Mouse (Mus musculus) adrenal gland, postnatal 4 days (tissue): Measurements from ENCODE around the gene Gipr. TPM values are rescaled to one million over a fixed set of nuclear protein-coding genes. Genes with fewer than 3 reads are reported as not detected.

Experiments used
- DNase-seq, 2 experiments: peaks; one replicate each; pipeline ENCODE4 v3.0.0; 2021 to 2022; ENCODE audit warnings: low spot score in 2 of 2, mixed read lengths in 2 of 2
- total RNA-seq, 2 experiments: library from RNA; stranded (reverse); gene quantifications; 2 replicates each; pipeline ENCODE4 v1.2.3; 2021

Gipr gene
- total RNA-seq, 2 experiments from 2014 or later, result 1.9 to 2.5 TPM

DNA sequence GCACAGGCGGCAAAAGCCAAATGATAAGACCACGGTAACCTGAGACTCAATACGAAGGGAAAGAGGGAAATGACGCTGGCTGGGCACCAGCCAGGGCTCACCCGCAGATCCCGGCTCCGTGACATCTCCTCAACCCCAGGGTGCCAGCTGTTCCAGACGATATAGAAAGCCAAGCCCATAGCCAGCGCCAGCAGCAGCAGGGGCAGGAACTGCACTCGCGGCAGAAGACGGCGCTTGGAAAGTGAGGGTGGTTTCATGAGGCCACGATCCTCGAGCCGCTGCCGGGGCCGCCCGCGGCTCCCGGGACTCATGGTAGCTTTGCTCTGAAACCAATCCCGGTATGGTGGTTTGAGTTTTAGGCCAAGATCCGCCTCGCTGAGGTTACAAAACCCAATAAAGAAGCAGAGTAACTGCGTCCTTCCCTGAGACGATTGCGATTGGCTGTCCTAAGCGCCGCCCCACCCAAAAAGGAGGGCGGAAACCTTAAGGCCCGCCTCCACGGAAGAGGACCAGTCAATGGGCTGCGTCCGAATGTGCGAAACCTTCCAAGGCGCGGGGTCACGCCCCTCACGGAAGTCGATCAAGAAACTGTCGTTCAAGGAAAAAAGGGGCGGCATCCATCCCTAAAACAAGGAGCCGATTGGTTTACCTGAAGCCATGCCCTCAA, 16.9 kb downstream of the Gipr start, which contains the start of gene Qpctl:
Qpctl (minus strand) TSS at position 417 of the 667 bp plus-strand sequence.
- DNase-seq, result peak; percentile 83 to 96

DNA sequence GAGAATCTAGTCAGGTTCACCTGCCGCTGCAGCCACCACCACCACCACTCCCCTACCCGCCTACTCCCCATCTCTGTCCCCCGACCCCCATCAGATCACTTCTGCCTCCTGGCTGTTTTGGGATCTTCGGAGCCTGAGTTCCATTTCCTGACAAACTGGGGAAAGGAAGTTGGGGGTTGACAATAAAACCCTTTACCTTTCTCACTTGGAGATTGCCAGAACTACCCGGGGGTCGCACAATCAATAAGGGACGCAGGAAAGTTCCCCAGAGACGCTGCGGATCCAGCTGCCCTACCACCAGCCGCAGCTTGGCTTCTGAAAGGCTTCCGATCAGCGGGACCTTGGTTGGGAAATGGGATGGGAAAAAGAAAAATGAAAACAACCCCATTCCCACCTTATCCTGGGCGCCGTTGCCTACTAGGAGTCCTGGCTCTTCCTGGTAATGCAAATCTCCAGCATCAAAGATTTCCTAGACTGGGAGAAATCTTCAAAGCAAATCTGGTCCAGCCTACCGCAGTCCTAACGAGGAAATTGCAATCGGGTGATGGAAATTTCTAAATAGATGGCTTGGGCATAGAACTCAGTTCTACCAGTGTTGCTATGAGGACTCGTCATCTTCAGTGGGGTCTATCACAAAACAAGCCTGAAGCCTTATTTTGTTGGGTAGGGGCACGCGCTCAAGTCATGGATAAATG, 17.6 kb downstream of the Gipr start:
- DNase-seq, result no peak

GRCm38 (mm10) chr7:19147497-19148045, 18.4 kb downstream of the Gipr start:
- DNase-seq, result no peak

DNA sequence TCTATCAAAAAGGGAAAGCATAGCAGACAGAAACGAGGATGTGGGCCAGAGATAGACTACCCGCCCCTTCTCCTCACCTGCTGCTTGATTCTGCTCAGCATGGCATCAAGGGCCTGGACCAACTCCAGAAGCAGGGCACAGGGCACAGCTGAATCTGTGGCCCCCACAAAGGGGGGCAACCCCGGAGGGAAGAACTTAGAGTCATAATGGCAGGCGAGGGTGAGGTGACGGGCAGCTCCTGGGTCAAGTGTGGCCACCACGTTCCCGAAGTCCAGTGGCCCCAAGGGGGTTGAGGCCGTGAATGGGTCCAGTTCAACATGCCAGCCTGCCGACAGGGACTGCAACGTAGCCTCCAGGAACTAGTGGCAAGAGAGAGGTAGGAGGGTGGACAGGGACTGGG, 19.1 kb downstream of the Gipr start:
- DNase-seq, result no peak

- DNase-seq, result no peak
Observed at GRCm38 (mm10) chr7:19137380-19137779, 28.5 kb downstream of the Gipr start.

GRCm38 (mm10) chr7:19136673-19137334, 29.1 kb downstream of the Gipr start:
- DNase-seq, result no peak

GRCm38 (mm10) chr7:19136168-19136567, 29.8 kb downstream of the Gipr start:
- no peak for DNase-seq

GRCm38 (mm10) chr7:19131324-19131848, 34.5 kb downstream of the Gipr start:
- DNase-seq, result peak; percentile 92 to 98

DNA sequence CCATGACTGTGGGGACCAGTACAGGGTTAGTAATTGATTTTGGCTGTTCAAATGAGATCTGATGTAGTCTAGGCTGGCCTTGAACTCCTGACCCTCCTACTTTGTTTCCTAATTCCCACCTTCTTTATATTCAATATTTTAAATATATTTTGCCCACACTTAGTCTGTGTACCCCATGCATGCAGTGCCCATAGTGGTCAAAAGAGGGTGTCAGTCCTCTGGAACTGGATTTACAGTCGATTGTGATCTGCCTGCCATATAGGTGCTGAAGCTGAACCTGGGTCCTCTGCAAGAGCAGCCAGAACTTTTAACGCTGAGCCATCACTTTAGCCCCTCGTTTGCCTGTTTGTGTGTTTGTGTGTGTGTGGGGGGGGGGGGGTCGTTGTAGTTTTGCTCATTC, 35.3 kb downstream of the Gipr start:
- DNase-seq, result no peak

DNA sequence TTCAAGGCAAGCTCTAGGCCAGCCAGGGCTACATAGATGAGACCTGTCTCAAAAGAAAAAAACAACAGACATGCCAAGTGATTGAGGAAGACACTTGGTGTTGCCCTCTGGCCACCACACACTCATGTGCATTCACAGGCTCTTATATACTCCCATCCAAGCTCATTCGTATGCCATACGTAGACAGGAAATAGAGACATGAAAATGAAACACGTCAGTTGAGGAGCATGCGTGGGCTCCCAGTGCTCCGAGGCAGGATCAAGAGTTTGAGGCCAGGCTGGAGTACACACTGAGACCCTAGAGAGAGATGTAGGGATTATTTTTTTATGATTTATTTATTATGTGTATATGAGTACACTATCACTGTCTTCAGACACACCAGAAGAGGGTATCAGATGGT, 36.5 kb downstream of the Gipr start:
- no peak for DNase-seq

DNA sequence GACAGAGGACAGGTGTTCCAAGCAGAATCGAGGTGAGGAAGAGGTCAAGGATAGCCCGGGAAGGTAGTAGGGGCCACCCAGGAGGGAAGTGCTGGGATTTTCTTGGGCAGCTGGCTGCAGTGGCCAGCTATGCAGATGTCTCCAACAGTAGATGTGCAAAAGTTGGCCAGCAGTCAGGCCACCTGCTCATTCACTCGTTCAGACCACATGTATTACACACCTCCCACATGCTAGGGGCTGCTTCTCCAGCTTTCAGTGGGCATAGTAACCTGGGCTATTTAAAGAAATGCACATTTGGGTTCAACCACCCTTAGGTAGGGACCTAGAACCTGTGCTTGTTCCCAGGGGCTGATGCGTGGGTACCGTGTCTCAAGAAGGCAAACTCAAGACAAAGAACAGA, 38.2 kb downstream of the Gipr start:
- DNase-seq, result no peak

- no peak for DNase-seq
Observed at GRCm38 (mm10) chr7:19124713-19125112, 41.2 kb downstream of the Gipr start.

GRCm38 (mm10) chr7:19121686-19122085, 44.2 kb downstream of the Gipr start:
- DNase-seq, result no peak

GRCm38 (mm10) chr7:19119631-19120429, 46.1 kb downstream of the Gipr start, which contains the start of gene Fbxo46:
TSS of gene Fbxo46 (plus strand) at chr7:19119859.
- DNase-seq, result peak; percentile 67 to 84

DNA sequence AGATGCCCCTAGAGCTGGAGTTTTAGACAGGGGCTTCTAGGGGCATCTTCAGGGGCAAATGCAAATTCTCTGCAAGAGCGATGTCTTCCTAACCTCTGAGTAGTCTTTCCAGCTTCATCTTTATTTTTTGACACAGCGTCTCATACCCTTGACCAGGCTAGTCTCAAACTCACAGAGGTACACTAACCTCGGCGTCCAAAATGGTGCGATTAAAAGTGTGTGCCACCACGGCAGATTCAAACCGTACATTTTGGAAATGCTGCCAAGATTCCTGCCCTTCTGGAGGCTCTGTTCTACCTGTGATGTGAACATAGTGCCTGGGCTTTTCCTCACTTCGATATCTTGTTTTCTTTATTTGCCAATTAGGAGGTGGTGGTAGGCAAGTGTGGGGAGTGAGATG, 46.8 kb downstream of the Gipr start:
- no peak for DNase-seq

- no peak for DNase-seq
Observed at GRCm38 (mm10) chr7:19118028-19118771, 47.7 kb downstream of the Gipr start, which contains the start of gene Gm4969. TSS of gene Gm4969 (minus strand) at chr7:19118368.

GRCm38 (mm10) chr7:19109565-19109964, 56.4 kb downstream of the Gipr start:
- DNase-seq, result no peak

DNA sequence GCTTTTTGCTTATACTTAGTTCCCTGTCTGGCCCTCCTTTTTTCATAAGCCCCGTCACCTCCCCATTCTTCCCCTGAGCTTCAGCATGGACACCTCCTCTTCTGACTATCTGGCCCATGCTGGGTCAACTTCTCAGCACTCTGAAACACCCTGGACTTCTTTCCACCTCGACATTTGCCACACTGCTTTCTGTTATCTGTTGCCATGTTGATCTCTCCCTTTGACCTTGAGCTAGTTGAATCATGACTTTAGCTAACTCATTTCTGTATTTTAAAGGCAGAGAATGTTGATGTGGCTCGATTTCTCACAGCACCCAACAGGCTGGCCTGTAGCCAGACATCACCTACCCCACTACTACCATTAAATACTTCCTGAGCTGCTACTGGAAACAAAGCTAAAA, 58.5 kb downstream of the Gipr start:
- DNase-seq, result no peak
